Mouse (Mus musculus): ENCODE measurements around the gene Crisp4. TPM values are rescaled to one million over a fixed set of nuclear protein-coding genes. Genes with fewer than 3 reads are reported as not detected.

Crisp4 gene
- polyA plus RNA-seq, 1 experiment from 2014 or later, result not detected

DNA sequence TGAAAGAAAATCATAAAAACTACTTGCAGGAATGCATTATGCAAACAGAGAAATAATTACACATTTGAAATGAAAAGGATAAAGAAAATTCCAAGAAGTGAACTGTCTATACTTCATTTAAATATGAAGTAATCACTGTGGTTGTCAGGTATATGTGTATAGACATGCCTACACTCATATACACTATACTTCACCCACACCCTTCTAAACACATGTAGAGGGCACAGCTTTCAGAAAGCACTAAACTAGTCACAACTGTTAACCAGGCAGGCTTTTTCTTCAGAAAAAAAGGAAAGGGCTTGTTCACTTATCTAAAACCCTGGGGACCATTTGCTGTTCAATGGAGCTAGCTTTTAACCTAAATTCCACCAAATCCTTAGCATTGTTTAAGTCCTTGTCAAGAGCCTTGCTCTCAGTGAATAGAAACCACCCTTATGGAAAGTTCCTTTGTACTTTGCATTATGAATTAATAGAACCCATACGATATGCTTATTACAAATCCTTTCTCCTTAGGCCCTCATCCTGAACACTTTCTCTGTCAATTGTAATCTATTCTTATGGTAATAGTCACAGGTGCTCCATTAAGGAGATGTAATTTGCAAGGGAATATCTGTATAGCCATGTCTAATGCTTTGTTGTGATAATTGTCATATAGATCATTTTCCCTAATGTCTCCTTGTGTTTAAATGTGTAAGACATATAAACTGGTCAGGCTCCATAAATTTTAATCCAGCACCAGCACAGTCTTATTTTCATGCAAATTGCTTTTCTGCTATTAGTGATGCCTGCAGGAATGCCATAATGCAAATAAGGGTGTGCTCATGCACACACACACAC, 40.5 kb downstream of the Crisp4 start:
- no peaks in the 10 kb centered on the region for H3K27me3 ChIP-seq
- no peaks in the 10 kb centered on the region for H3K4me1 ChIP-seq
- H3K9ac ChIP-seq, result no peak overlapping the region
- no peak for ATAC-seq (ENCODE audit: low FRiP score, low read depth)
- no peak overlapping the region for H3K27ac ChIP-seq
- WGBS, result 79% methylated on average over 1 of the region's 1 CpGs
- H3K4me2 ChIP-seq (replicated peaks), result no peak overlapping the region
- H3K9me3 ChIP-seq, result no peaks in the 10 kb centered on the region
- no peaks in the 10 kb centered on the region for H3K36me3 ChIP-seq
- no peak overlapping the region for H3K4me3 ChIP-seq

Other genes starting within 250 kb of the Crisp4 start
- gene Defb18, start 91.5 kb upstream of the Crisp4 start, polyA plus RNA-seq (2015; fragmentation: Nextera tagmentation; extraction: Ambion mirVana), result not detected in 2 replicates
- gene Defb41, start 119.2 kb upstream of the Crisp4 start, polyA plus RNA-seq (2015; fragmentation: Nextera tagmentation; extraction: Ambion mirVana), result not detected in 2 replicates

Data from limb, embryonic 13.5 days (tissue).